In genomic region chr10:94944691-94945205, GRCm38 (mm10) we compare ENCODE assay signal across 8 mouse cellular contexts. TPM values are rescaled to one million over a fixed set of nuclear protein-coding genes. Genes with fewer than 3 reads are reported as not detected.
DNase-seq lines count a peak whose midpoint lies in the region; ATAC-seq and TF ChIP-seq lines count a peak whose summit lies in the region.

Gene Plxnc1 (minus strand): TSS chr10:94944835.

- H3K27ac ChIP-seq in lung, postnatal 0 days (ENCODE audit: low read length) = 0 out of 2 replicates have a peak within 1 kb of the TSS, but pooled peaks have one; percentile 43

- H3K9ac ChIP-seq in lung, postnatal 0 days (replicated peaks; ENCODE audit: low read depth) = peak within 1 kb of the TSS; percentile 48

- 0 out of 2 replicates have a peak, but pooled peaks cover 3% of the 10 kb centered on the region for H3K4me1 ChIP-seq in lung, postnatal 0 days (ENCODE audit: insufficient read depth, low read depth, low read length)

- 1% methylated on average over 22 of the region's 57 CpGs for WGBS in lung, postnatal 0 days

- peaks cover 6% of the 10 kb centered on the region; the same call in 1 of the 2 replicates for H3K27me3 ChIP-seq in lung, postnatal 0 days (replicated peaks; ENCODE audit: insufficient read depth, low read length)

- intact Hi-C loops in heart, postnatal 14 days (cut with DNase I) = loop anchor here (5.0 to 10.0 kb wide), 2 partner anchors 237 to 540 kb away; no protein-coding TSS in a partner anchor

- H3K9me3 ChIP-seq in lung, postnatal 0 days (ENCODE audit: low read length) = no peaks in the 10 kb centered on the region

- ATAC-seq in erythroblast, adult 5-6 weeks (replicated peaks; ENCODE audit: low FRiP score, poor library complexity, severe bottlenecking) = no peak
- ATAC-seq in lung, postnatal 0 days = peak; percentile 54

- peak within 1 kb of the TSS; percentile 74 for H3K4me3 ChIP-seq in lung, postnatal 0 days (ENCODE audit: low read depth, low read length)

- TF ChIP-seq EP300 in lung, postnatal 0 days (IDR thresholded peaks at IDR 0.05) = no peak

- no peaks in the 10 kb centered on the region for H3K36me3 ChIP-seq in lung, postnatal 0 days (ENCODE audit: insufficient read depth, low read length)

- no peak for TF ChIP-seq CTCF in lung, postnatal 0 days (IDR thresholded peaks at IDR 0.05)

- peak within 1 kb of the TSS; percentile 99 for H3K4me2 ChIP-seq in lung, postnatal 0 days (replicated peaks; ENCODE audit: low read depth, low read length)

- peak; percentile 81 for DNase-seq in CD4-positive, CD25-positive, alpha-beta regulatory T cell, adult 2 months (ENCODE audit: low read depth, low spot score)
- DNase-seq in T-cell, adult 2 months (ENCODE audit: low spot score) = peak; percentile 43
- DNase-seq in heart, postnatal 14 days = peak; percentile 60 to 68
- peak; percentile 62 to 69 for DNase-seq in layer of hippocampus, postnatal 14 days (ENCODE audit: low spot score in 2 of 2)
- peak; percentile 65 for DNase-seq in lung, postnatal 0 days (ENCODE audit: low spot score)
- DNase-seq in ovary, adult 18-20 months (ENCODE audit: low spot score) = peak; percentile 44
- DNase-seq in thymus, postnatal 0 days (ENCODE audit: low spot score) = peak; percentile 64

RNA-seq across cellular contexts. Expression of gene Plxnc1, which starts in this region (rescaled TPM):
- 16.9 and 19.0 TPM in 2 replicates for total RNA-seq in erythroblast, adult 5-6 weeks (2015; ENCODE audit: low replicate concordance)
- 18.7 and 40.6 TPM in 2 replicates for total RNA-seq in erythroblast, adult 5-6 weeks (2017; ENCODE audit: low replicate concordance)
- 1 to 10 TPM; 4.4 to 5.3 TPM for total RNA-seq in heart, postnatal 14 days (2021)
- total RNA-seq in layer of hippocampus, postnatal 14 days (2021) = 10 to 100 TPM; 32.7 to 33.0 TPM
- polyA plus RNA-seq in lung, postnatal 0 days (2015; fragmentation: Nextera tagmentation; extraction: Ambion mirVana) = 3.2 and 4.2 TPM in 2 replicates
- polyA plus RNA-seq in thymus, postnatal 0 days (2015; fragmentation: Nextera tagmentation; extraction: Ambion mirVana) = 3.2 and 3.8 TPM in 2 replicates
